Mouse (Mus musculus) spleen, adult 2 months (tissue): Measurements from ENCODE around the gene Gm9767. TPM values are rescaled to one million over a fixed set of nuclear protein-coding genes. Genes with fewer than 3 reads are reported as not detected.

Source experiments
- DNase-seq, 2 experiments: peaks; one replicate each; pipeline versions ENCODE4 v3.0.0 to v3.0.0-alpha.2; 2012 to 2021; ENCODE audit warnings: low spot score in 2 of 2, low read depth in 1 of 2
- H3K27ac ChIP-seq: fragments of 200-500 bp; 2 replicates; pipeline ENCODE4 v1.5.1; 2012; ENCODE audit warnings: low read length, inconsistent platforms; ENCODE audit not compliant: insufficient read depth
- H3K27me3 ChIP-seq: fragments of 200-500 bp; 2 replicates; pipeline ENCODE4 v1.6.1; 2012; ENCODE audit warnings: mild to moderate bottlenecking, moderate library complexity, low read length, inconsistent platforms; ENCODE audit not compliant: control insufficient read depth, insufficient read depth
- H3K36me3 ChIP-seq: fragments of 200-500 bp; 2 replicates; pipeline ENCODE4 v1.6.1; 2012; ENCODE audit warnings: mild to moderate bottlenecking, low read length, inconsistent platforms; ENCODE audit not compliant: control insufficient read depth, insufficient read depth
- H3K4me1 ChIP-seq: fragments of 200-500 bp; 2 replicates; pipeline ENCODE4 v1.6.1; 2011; ENCODE audit warnings: inconsistent platforms; ENCODE audit not compliant: control insufficient read depth, insufficient read depth, insufficient read length
- H3K4me3 ChIP-seq: fragments of 200-500 bp; 2 replicates; pipeline ENCODE4 v1.5.1; 2011; ENCODE audit warnings: mild to moderate bottlenecking, inconsistent platforms; ENCODE audit not compliant: insufficient read depth, insufficient read length; ENCODE audit errors: extremely low read depth
- CTCF ChIP-seq: fragments of 200-500 bp; IDR thresholded peaks from 2 replicates; pipeline ENCODE4 v1.5.1; 2011; ENCODE audit warnings: mild to moderate bottlenecking, inconsistent platforms; ENCODE audit not compliant: insufficient read depth, insufficient read length, insufficient replicate concordance; ENCODE audit errors: extremely low read depth
- POLR2A ChIP-seq: fragments of 200-500 bp; IDR thresholded peaks from 2 replicates; pipeline ENCODE4 v1.6.1; 2011; ENCODE audit warnings: low read depth, low read length, inconsistent platforms
- WGBS: fragments of 180-500 bp; shearing (Covaris S2); methylation state at CpG from one replicate; pipeline ENCODE4 v1.1.7; 2018; 5-methylcytosine and 5-hydroxymethylcytosine counted together
- polyA plus RNA-seq: library from polyadenylated mRNA; depleted of rRNA; stranded (reverse); fragments of >200 nt; gene quantifications from 2 replicates; pipeline ENCODE4 v1.2.3, GENCODE M21; 2012; rRNA removed

Gm9767 gene
- polyA plus RNA-seq, 1 experiment: not detected

DNA sequence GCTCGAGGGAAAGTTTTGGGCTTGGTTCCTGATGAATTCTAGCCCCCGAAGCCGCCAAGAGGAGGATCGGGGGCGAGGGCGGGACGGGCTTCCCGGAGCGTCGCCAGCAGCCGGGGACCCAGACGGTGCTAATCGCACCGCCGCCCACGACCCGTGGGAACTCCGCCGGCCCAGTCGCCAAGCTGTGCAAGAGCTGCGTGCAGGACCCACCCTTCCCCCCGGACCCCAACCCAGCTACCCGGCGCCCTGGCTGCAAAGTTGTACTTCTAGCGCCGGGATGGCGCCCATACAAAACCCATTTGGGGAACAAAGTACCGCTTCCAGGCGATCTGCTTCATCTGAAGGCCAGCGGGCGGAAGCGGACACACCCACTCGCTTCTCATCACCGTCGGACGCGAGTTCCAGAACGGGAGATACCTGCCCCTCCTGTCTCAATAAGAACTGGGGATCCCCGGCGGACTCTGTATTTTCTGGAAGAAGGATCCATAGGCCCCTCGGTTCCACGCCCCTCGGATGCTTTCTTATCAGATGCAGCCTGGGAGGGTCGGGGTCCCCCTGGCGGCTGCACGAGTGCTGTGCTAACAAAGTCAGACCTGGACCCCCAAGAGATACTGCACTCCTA is 577 bp downstream of the Gm9767 start, which contains the start of gene Tmem200a:
Tmem200a (minus strand) TSS at position 532 of the 622 bp plus-strand sequence.
- DNase-seq: no peak
- Histone ChIP-seq H3K4me3 (peak within 1 kb of the TSS; percentile 36), H3K36me3 (no peaks in the 10 kb centered on the region), H3K27ac (no peak within 1 kb of the TSS), H3K4me1 (no peaks in the 10 kb centered on the region; the same call in 1 of the 2 replicates), H3K27me3 (peaks cover 13% of the 10 kb centered on the region)
- WGBS: 2% methylated on average over 45 of the region's 46 CpGs
- 0 out of 2 replicates have a peak, but pooled peaks have one; percentile 6 for TF ChIP-seq CTCF
- TF ChIP-seq POLR2A: no peak

DNA sequence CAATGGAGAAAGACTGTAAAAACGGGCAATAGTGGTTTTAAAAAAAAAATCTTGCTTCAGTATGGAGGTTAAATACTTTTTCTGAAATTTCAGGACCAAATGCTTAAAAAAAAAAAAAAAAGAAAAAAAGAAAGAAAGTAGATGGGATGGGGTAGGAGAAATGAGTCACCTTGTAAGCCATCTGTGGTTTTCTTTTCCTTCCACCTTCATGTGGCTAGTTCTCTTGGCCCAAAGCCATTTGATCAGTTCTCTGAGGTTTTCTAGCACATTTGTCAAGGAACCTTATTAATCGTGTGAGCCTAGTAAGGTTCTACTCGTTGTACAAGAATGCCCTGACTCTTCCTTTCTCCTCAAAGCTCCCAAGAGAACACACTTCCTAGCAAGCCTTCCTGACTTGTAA is 1.6 kb downstream of the Gm9767 start:
- DNase-seq: no peak
- Histone ChIP-seq H3K4me1 (no peaks in the 10 kb centered on the region; the same call in 1 of the 2 replicates), H3K36me3 (no peaks in the 10 kb centered on the region), H3K4me3 (no peak overlapping the region), H3K27ac (no peak overlapping the region), H3K27me3 (peaks cover 13% of the 10 kb centered on the region)
- TF ChIP-seq CTCF: no peak
- no peak for TF ChIP-seq POLR2A
- WGBS: 29% methylated on average over 3 of the region's 3 CpGs

DNA sequence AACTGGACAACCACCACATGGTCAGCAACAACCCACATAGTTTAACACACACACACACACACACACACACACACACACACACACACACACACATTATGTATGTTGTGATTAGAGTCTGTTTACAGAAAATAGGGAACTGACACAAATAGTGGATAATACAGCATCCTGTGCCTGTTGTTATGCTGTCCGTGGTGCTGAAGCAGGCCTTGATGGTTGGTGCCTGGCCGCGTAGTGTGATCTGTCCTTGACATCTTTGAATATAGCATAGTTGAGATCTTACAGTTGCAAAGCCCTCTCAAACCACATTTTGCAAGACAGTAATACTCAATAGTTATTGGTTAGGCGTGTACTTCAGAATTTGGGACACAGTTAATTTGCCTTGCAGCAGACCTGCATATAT is 4.0 kb downstream of the Gm9767 start:
- H3K27ac ChIP-seq: no peak overlapping the region
- no peak overlapping the region for H3K4me3 ChIP-seq
- H3K27me3 ChIP-seq: peaks cover 13% of the 10 kb centered on the region
- TF ChIP-seq CTCF (no peak), POLR2A (no peak)
- H3K36me3 ChIP-seq: no peaks in the 10 kb centered on the region
- WGBS: 67% methylated on average over 4 of the region's 4 CpGs
- no peaks in the 10 kb centered on the region; the same call in 1 of the 2 replicates for H3K4me1 ChIP-seq
- DNase-seq: no peak

DNA sequence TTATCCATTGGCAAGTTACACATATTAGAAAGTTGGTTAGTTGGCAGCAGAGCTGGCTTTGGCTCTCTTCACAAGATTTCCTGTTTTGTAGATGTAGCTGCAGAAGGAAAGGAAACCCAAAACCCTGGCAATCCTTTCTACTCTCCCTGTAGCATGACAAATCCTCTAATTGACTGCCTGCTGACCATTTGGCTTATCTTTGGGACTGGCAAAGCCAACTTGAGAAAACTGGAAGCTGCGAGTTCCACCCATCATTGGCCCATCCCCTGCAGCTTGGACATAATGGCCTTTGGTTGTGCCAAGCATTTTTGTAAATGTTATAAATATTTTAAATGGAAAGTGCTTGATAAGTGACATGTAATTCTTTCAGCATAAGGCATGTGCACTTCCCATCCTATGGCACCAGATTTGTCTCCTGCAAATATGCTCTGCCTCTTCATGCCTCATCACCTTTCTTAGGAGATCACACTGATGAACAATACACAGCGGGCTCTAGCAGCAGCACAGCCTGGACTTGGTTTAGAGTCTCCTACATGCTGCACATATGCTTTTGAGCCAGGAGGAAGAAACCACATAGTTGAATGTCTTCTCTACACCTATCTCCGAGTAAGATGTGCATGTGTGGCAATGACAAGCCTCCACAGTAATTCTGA is 25.4 kb downstream of the Gm9767 start:
- TF ChIP-seq POLR2A (no peak), CTCF (no peak)
- Histone ChIP-seq H3K27me3 (no peaks in the 10 kb centered on the region), H3K4me1 (no peaks in the 10 kb centered on the region), H3K27ac (no peak overlapping the region), H3K36me3 (no peaks in the 10 kb centered on the region), H3K4me3 (no peak overlapping the region)
- WGBS: 83% methylated on average over 3 of the region's 3 CpGs
- DNase-seq: no peak

DNA sequence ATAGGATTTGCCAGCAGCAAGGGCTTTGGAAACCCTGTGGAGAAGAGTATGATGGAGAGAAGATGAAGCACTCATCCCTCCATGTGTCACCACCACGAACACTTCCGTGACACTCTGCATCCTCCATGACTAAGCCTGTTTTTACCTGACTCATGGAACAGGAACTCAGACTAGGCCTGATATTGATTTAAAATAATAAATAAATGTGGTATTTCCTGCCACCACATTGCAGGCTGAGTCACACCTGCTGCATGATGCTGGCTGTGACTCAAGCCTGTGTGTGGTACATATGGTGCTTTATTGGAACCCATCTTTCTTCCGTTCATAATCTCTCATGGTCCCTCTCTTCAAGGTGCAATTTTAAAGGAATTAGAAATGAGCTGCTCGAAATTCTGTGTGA is 36.4 kb downstream of the Gm9767 start:
- no peaks in the 10 kb centered on the region for H3K27me3 ChIP-seq
- WGBS: 70% methylated on average over 4 of the region's 4 CpGs
- no peaks in the 10 kb centered on the region for H3K4me1 ChIP-seq
- H3K27ac ChIP-seq: no peak overlapping the region
- TF ChIP-seq POLR2A (no peak), CTCF (no peak)
- no peaks in the 10 kb centered on the region for H3K36me3 ChIP-seq
- DNase-seq: no peak
- no peak overlapping the region for H3K4me3 ChIP-seq

DNA sequence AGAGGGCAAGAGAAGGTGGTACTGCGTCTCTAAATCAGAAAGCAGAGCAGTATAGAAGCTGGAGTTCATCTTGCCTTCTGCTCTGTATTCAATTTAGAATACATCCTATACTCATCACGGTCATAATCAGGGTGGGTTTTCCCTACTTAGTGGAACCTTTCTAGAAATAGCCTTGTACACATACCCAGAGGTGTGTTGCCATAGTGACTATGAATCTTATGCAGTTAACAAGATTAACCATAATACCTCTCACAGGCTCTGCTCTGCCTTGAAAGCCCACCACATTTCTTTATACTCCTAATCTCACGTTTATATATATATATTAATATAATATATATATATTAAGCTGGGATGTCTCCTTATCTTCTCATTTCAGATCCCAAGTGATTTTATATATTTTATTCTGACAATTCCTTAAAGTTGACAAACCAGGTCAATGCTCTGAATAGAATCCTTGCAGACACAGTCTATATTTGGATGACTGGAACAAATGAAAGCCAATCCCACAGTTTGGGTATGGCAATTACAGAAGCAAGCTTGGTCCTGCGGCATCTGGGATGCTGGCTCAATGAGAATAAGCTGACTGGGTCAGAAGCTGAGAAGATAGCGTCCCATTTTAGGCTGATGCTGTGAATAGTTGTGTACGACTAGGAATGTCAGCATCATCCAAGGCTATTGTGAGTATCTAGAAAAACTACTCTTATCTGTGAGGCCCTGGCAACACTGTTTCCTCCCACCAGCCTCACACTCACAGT is 41.2 kb downstream of the Gm9767 start:
- no peaks in the 10 kb centered on the region for H3K36me3 ChIP-seq
- no peak for TF ChIP-seq CTCF
- no peak for TF ChIP-seq POLR2A
- DNase-seq: no peak
- H3K4me3 ChIP-seq: no peak overlapping the region
- no peaks in the 10 kb centered on the region for H3K27me3 ChIP-seq
- no peaks in the 10 kb centered on the region for H3K4me1 ChIP-seq
- no peak overlapping the region for H3K27ac ChIP-seq
- WGBS: 83% methylated on average over 6 of the region's 6 CpGs

DNA sequence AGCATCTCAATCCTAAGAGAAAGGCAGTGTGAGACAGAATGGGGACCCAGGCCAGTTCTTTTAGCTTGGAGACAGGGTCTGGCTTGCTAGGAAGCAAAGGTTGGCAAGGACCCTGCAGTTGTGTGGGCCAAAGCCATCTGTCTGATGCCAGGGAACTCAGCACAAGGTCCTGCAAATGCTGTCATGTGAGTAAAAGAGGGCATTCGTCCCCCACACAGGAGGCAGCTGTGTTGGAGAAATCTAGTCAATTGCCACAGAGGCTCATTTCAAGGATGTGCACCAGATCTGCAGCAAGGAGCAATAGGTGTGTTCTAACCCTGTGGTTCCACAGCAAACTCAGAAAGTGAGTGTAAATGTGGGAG is 41.7 kb downstream of the Gm9767 start:
- no peak overlapping the region for H3K4me3 ChIP-seq
- 74% methylated on average over 1 of the region's 1 CpGs for WGBS
- H3K27ac ChIP-seq: no peak overlapping the region

More for the DNA sequence above, 41.7 kb downstream of the Gm9767 start:
- H3K36me3 ChIP-seq: no peaks in the 10 kb centered on the region
- no peak for TF ChIP-seq CTCF
- TF ChIP-seq POLR2A: no peak
- no peaks in the 10 kb centered on the region for H3K27me3 ChIP-seq
- no peak for DNase-seq
- H3K4me1 ChIP-seq: no peaks in the 10 kb centered on the region

Other genes starting within 250 kb of the Gm9767 start
- gene Tmem200a, start 797 bp downstream of the Gm9767 start, polyA plus RNA-seq: 0.79 and 1.0 TPM in 2 replicates
- gene Samd3, start 151.5 kb downstream of the Gm9767 start, polyA plus RNA-seq: 1.1 and 1.4 TPM in 2 replicates